Mouse (Mus musculus): Measurements from ENCODE around the gene Mdc1. TPM values are rescaled to one million over a fixed set of nuclear protein-coding genes. Genes with fewer than 3 reads are reported as not detected.

Gene Mdc1
- polyA plus RNA-seq, 1 experiment: 4.8 TPM

Other genes with a start within 250 kb of the Mdc1 start
- not detected in 2 replicates for gene Sfta2, start 240.0 kb upstream of the Mdc1 start, polyA plus RNA-seq (2012; rRNA removed)
- gene Gm9573, start 214.9 kb upstream of the Mdc1 start, polyA plus RNA-seq (2012; rRNA removed): not detected in 2 replicates
- gene Mucl3, start 197.8 kb upstream of the Mdc1 start, polyA plus RNA-seq (2012; rRNA removed): 0.26 TPM in 1 of 2 replicates, not detected in the other
- gene Vars2, start 173.9 kb upstream of the Mdc1 start, polyA plus RNA-seq (2012; rRNA removed): 20.3 and 25.1 TPM in 2 replicates
- 30.3 and 31.1 TPM in 2 replicates for gene Gtf2h4, start 167.8 kb upstream of the Mdc1 start, polyA plus RNA-seq (2012; rRNA removed)
- gene Ddr1, start 136.9 kb upstream of the Mdc1 start, polyA plus RNA-seq (2012; rRNA removed): 39.0 and 48.9 TPM in 2 replicates
- 11.4 and 11.6 TPM in 2 replicates for gene Ier3, start 19.8 kb upstream of the Mdc1 start, polyA plus RNA-seq (2012; rRNA removed)
- gene Flot1, start 18.3 kb upstream of the Mdc1 start, polyA plus RNA-seq (2012; rRNA removed): 43.1 and 54.2 TPM in 2 replicates
- gene Tubb5, start 3.2 kb upstream of the Mdc1 start, polyA plus RNA-seq (2012; rRNA removed): 271 and 306 TPM in 2 replicates
- 24.8 and 27.0 TPM in 2 replicates for gene Nrm, start 19.8 kb downstream of the Mdc1 start, polyA plus RNA-seq (2012; rRNA removed)
- 26.7 and 27.5 TPM in 2 replicates for gene Ppp1r18, start 24.1 kb downstream of the Mdc1 start, polyA plus RNA-seq (2012; rRNA removed)
- 67.2 and 82.6 TPM in 2 replicates for gene Dhx16, start 38.3 kb downstream of the Mdc1 start, polyA plus RNA-seq (2012; rRNA removed)
- 76.6 and 84.9 TPM in 2 replicates for gene 2310061I04Rik, start 55.9 kb downstream of the Mdc1 start, polyA plus RNA-seq (2012; rRNA removed)
- 20.0 and 45.4 TPM in 2 replicates for gene Atat1, start 68.6 kb downstream of the Mdc1 start, polyA plus RNA-seq (2012; rRNA removed)
- 111 and 131 TPM in 2 replicates for gene Mrps18b, start 74.9 kb downstream of the Mdc1 start, polyA plus RNA-seq (2012; rRNA removed)
- gene Ppp1r10, start 74.9 kb downstream of the Mdc1 start, polyA plus RNA-seq (2012; rRNA removed): 28.7 and 36.9 TPM in 2 replicates
- gene Abcf1, start 128.2 kb downstream of the Mdc1 start, polyA plus RNA-seq (2012; rRNA removed): 82.6 and 83.9 TPM in 2 replicates
- gene Gnl1, start 138.3 kb downstream of the Mdc1 start, polyA plus RNA-seq (2012; rRNA removed): 23.6 and 24.7 TPM in 2 replicates
- 13.8 and 14.5 TPM in 2 replicates for gene Prr3, start 138.7 kb downstream of the Mdc1 start, polyA plus RNA-seq (2012; rRNA removed)
- 1.6 and 2.8 TPM in 2 replicates for gene H2-T24, start 179.0 kb downstream of the Mdc1 start, polyA plus RNA-seq (2012; rRNA removed)
- 386 and 571 TPM in 2 replicates for gene H2-T23, start 191.3 kb downstream of the Mdc1 start, polyA plus RNA-seq (2012; rRNA removed)
- gene H2-T22, start 201.2 kb downstream of the Mdc1 start, polyA plus RNA-seq (2012; rRNA removed): 59.7 and 67.2 TPM in 2 replicates
- gene Gm6034, start 201.4 kb downstream of the Mdc1 start, polyA plus RNA-seq (2012; rRNA removed): 0.07 TPM in 1 of 2 replicates, not detected in the other
- 53.0 and 148 TPM in 2 replicates for gene Gm11127, start 216.9 kb downstream of the Mdc1 start, polyA plus RNA-seq (2012; rRNA removed)